Mouse (Mus musculus) mature B cell (primary cell): ENCODE results near the gene Nfib.

ENCODE experiments used
- in situ Hi-C: fragments of 300-500 bp; cut with MboI; formaldehyde crosslinking; loops from 2 replicates; pipeline ENCODE4 v1.14.3; 2019

The Nfib gene

GRCm38 (mm10) chr4:82431831-82432230, 273.7 kb downstream of the Nfib start:
- in situ Hi-C loops, result no loop called here

- in situ Hi-C loops, result no loop called here
These were observed 274.7 kb downstream of the Nfib start for GRCm38 (mm10) chr4:82430802-82431201.

GRCm38 (mm10) chr4:82426224-82426623, 279.3 kb downstream of the Nfib start:
- in situ Hi-C loops, result no loop called here

- in situ Hi-C loops, result no loop called here
These were observed 287.3 kb downstream of the Nfib start for GRCm38 (mm10) chr4:82418241-82418640.

GRCm38 (mm10) chr4:82415817-82416216, 289.7 kb downstream of the Nfib start:
- in situ Hi-C loops, result no loop called here

- in situ Hi-C loops, result no loop called here
These were observed 292.9 kb downstream of the Nfib start for GRCm38 (mm10) chr4:82412651-82413050.

- in situ Hi-C loops, result no loop called here
These were observed 293.6 kb downstream of the Nfib start for GRCm38 (mm10) chr4:82411965-82412364.

GRCm38 (mm10) chr4:82408463-82409404, 296.8 kb downstream of the Nfib start:
- in situ Hi-C loops, result no loop called here

GRCm38 (mm10) chr4:82406511-82406910, 299.0 kb downstream of the Nfib start:
- in situ Hi-C loops, result no loop called here

- in situ Hi-C loops, result no loop called here
These were observed 299.8 kb downstream of the Nfib start for GRCm38 (mm10) chr4:82405791-82406190.

- in situ Hi-C loops, result no loop called here
These were observed 301.4 kb downstream of the Nfib start for GRCm38 (mm10) chr4:82403975-82404651.

GRCm38 (mm10) chr4:82402666-82403065, 302.9 kb downstream of the Nfib start:
- in situ Hi-C loops, result no loop called here

- in situ Hi-C loops, result no loop called here
These were observed 304.0 kb downstream of the Nfib start for GRCm38 (mm10) chr4:82401450-82402061.

- in situ Hi-C loops, result no loop called here
These were observed 305.0 kb downstream of the Nfib start for GRCm38 (mm10) chr4:82400536-82400935.

- in situ Hi-C loops, result no loop called here
These were observed 305.9 kb downstream of the Nfib start for GRCm38 (mm10) chr4:82399406-82400380.

- in situ Hi-C loops, result no loop called here
These were observed 307.3 kb downstream of the Nfib start for GRCm38 (mm10) chr4:82398282-82398681.

- in situ Hi-C loops, result no loop called here
These were observed 308.7 kb downstream of the Nfib start for GRCm38 (mm10) chr4:82396805-82397204.

- in situ Hi-C loops, result no loop called here
These were observed 309.5 kb downstream of the Nfib start for GRCm38 (mm10) chr4:82396003-82396402.

GRCm38 (mm10) chr4:82394346-82394745, 311.2 kb downstream of the Nfib start:
- in situ Hi-C loops, result no loop called here

GRCm38 (mm10) chr4:82393021-82393420, 312.5 kb downstream of the Nfib start:
- in situ Hi-C loops, result no loop called here

GRCm38 (mm10) chr4:82392496-82392895, 313.1 kb downstream of the Nfib start:
- in situ Hi-C loops, result no loop called here
